Mouse (Mus musculus) megakaryocyte-erythroid progenitor cell, adult 5 weeks (primary cell): ENCODE results near the gene Polr1e. TPM values are rescaled to one million over a fixed set of nuclear protein-coding genes. Genes with fewer than 3 reads are reported as not detected.

Source experiments
- polyA plus RNA-seq: library from polyadenylated mRNA; stranded (reverse); fragments of >175 nt; gene quantifications from 2 replicates; pipeline ENCODE4 v1.2.3, GENCODE M21; 2012

Gene Polr1e
- polyA plus RNA-seq: 8.3 and 13.6 TPM in 2 replicates

GRCm38 (mm10) chr4:45018452-45018980 is at the start of gene Polr1e:
Polr1e (plus strand) TSS chr4:45018583.

GRCm38 (mm10) chr4:44981280-44981973 is 37.0 kb upstream of the Polr1e start, which contains the start of gene Grhpr:
Grhpr (plus strand) TSS chr4:44981395.

GRCm38 (mm10) chr4:45012105-45012975 is 6.0 kb upstream of the Polr1e start, which contains the start of gene Zbtb5:
Zbtb5 (minus strand) TSS chr4:45012412.

GRCm38 (mm10) chr4:45084021-45084894 is 65.9 kb downstream of the Polr1e start, which contains the start of gene Fbxo10:
Fbxo10 (minus strand) TSS chr4:45084604.

Other genes starting within 250 kb of the Polr1e start
- 33.5 TPM in 2 replicates for gene Grhpr, start 37.2 kb upstream of the Polr1e start, polyA plus RNA-seq
- gene Zbtb5, start 6.2 kb upstream of the Polr1e start, polyA plus RNA-seq: 3.0 and 3.2 TPM in 2 replicates
- 3.9 and 4.4 TPM in 2 replicates for gene Fbxo10, start 66.0 kb downstream of the Polr1e start, polyA plus RNA-seq
- 90.0 and 103 TPM in 2 replicates for gene Tomm5, start 89.5 kb downstream of the Polr1e start, polyA plus RNA-seq
- 0.04 and 0.09 TPM in 2 replicates for gene Frmpd1, start 166.3 kb downstream of the Polr1e start, polyA plus RNA-seq